Mouse (Mus musculus) urinary bladder, postnatal 10 days (tissue): Measurements from ENCODE around the gene Mitf.

Experiments
- DNase-seq: peaks from one replicate; pipeline ENCODE4 v3.0.0; 2022; ENCODE audit warnings: low spot score

The Mitf gene

GRCm38 (mm10) chr6:97806781-97807743, at the start of gene Mitf:
Mitf (plus strand) TSS chr6:97807052.
- peak; percentile 55 for DNase-seq

- no peak for DNase-seq
These were observed 49.5 kb upstream of the Mitf start for GRCm38 (mm10) chr6:97757361-97757760.

GRCm38 (mm10) chr6:97758884-97759283, 48.0 kb upstream of the Mitf start:
- DNase-seq, result no peak

- DNase-seq, result no peak
These were observed 47.6 kb upstream of the Mitf start for GRCm38 (mm10) chr6:97759301-97759700.

- DNase-seq, result no peak
These were observed 45.5 kb upstream of the Mitf start for GRCm38 (mm10) chr6:97761326-97761725.

- DNase-seq, result no peak
These were observed 42.9 kb upstream of the Mitf start for GRCm38 (mm10) chr6:97763970-97764369.

- no peak for DNase-seq
These were observed 39.0 kb upstream of the Mitf start for GRCm38 (mm10) chr6:97767836-97768235.

- no peak for DNase-seq
These were observed 37.3 kb upstream of the Mitf start for GRCm38 (mm10) chr6:97769549-97769948.

- no peak for DNase-seq
These were observed 25.5 kb upstream of the Mitf start for GRCm38 (mm10) chr6:97781316-97781715.

- DNase-seq, result no peak
These were observed 24.6 kb upstream of the Mitf start for GRCm38 (mm10) chr6:97782291-97782690.

- no peak for DNase-seq
These were observed 20.0 kb upstream of the Mitf start for GRCm38 (mm10) chr6:97786871-97787270.

GRCm38 (mm10) chr6:97788361-97788974, 18.4 kb upstream of the Mitf start:
- no peak for DNase-seq

- no peak for DNase-seq
These were observed 17.2 kb upstream of the Mitf start for GRCm38 (mm10) chr6:97789700-97790099.

- DNase-seq, result no peak
These were observed 14.7 kb upstream of the Mitf start for GRCm38 (mm10) chr6:97792104-97792503.

GRCm38 (mm10) chr6:97795175-97795574, 11.7 kb upstream of the Mitf start:
- no peak for DNase-seq

GRCm38 (mm10) chr6:97800615-97801014, 6.2 kb upstream of the Mitf start:
- DNase-seq, result no peak

GRCm38 (mm10) chr6:97806051-97806450, 801 bp upstream of the Mitf start:
- DNase-seq, result no peak

GRCm38 (mm10) chr6:97814191-97814590, 7.3 kb downstream of the Mitf start:
- DNase-seq, result no peak

- no peak for DNase-seq
These were observed 8.9 kb downstream of the Mitf start for GRCm38 (mm10) chr6:97815723-97816122.

- no peak for DNase-seq
These were observed 10.0 kb downstream of the Mitf start for GRCm38 (mm10) chr6:97816806-97817205.

- DNase-seq, result no peak
These were observed 11.3 kb downstream of the Mitf start for GRCm38 (mm10) chr6:97818128-97818527.

- no peak for DNase-seq
These were observed 12.1 kb downstream of the Mitf start for GRCm38 (mm10) chr6:97818948-97819347.

GRCm38 (mm10) chr6:97820505-97820904, 13.7 kb downstream of the Mitf start:
- DNase-seq, result no peak
